Mouse (Mus musculus): ENCODE data around the gene Fam205a4. TPM values are rescaled to one million over a fixed set of nuclear protein-coding genes. Genes with fewer than 3 reads are reported as not detected.
"Not testable (repeated sequence)": the region's sequence is repeated elsewhere in the genome, so short reads cannot be mapped to it uniquely, and the experiment has no call there.

Fam205a4 gene
- polyA plus RNA-seq (2016; fragmentation: Nextera tagmentation; extraction: Ambion mirVana), result 0.05 TPM in 1 of 2 replicates, not detected in the other

DNA sequence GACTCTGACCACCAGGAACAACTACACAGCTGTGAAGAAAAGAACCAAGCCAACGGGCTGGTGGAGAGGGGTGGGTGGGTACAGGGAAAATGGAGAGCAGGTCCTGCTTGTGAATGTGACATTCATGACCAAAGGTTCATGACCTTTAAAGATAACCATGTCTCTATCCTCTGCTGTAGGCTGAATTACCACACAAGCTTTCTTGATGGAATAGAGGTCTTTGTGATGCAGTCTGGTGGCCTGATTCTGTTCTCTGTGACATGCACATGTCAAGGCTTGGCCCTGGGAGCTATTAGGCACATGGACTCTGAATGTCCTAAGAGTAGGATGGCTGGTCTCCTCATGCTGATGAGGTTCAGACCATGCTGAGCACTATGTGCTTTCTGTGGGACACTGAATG, at the start of gene Fam205a4:
Gene Fam205a4 (plus strand): TSS at position 301 of the 400 bp plus-strand sequence.
- H3K4me1 ChIP-seq (replicated peaks); H3K9me3 ChIP-seq; H3K36me3 ChIP-seq; H3K27me3 ChIP-seq (ENCODE audit: insufficient read depth, poor library complexity, severe bottlenecking); DNase-seq (ENCODE audit: low spot score); H3K27ac ChIP-seq; H3K4me3 ChIP-seq: not testable (repeated sequence)
- no CpG with 5 or more reads among the region's 1 CpGs for WGBS

DNA sequence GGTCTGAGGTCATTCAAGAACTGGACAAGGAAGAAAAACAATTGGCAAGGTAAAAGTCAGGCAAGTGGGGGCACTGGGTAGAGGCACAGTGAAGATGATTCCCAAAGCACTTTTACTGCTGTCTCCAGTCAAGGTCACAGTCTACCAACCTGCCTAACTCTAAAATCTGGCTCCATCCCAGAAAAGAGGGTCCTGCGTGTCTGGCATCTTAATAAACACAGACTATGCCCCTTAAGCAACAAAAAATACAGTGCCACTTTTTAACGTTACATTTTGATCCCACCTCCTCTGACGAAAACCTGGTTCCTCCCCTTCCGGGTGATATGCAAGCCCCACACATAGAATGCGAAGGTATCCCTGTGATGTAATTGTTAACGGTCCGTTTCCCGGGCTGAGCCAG, 24.6 kb upstream of the Fam205a4 start, which contains the start of gene Gm20878:
Gene Gm20878 (plus strand): TSS at position 301 of the 400 bp plus-strand sequence.
- WGBS, result no CpG with 5 or more reads among the region's 8 CpGs
- H3K9me3 ChIP-seq; H3K27ac ChIP-seq; H3K36me3 ChIP-seq; H3K4me1 ChIP-seq (replicated peaks); H3K4me3 ChIP-seq; H3K27me3 ChIP-seq (ENCODE audit: insufficient read depth, poor library complexity, severe bottlenecking); DNase-seq (ENCODE audit: low spot score): not testable (repeated sequence)

Other genes starting within 250 kb of the Fam205a4 start
- 171 and 232 TPM in 2 replicates for gene Dctn3, start 242.9 kb upstream of the Fam205a4 start, polyA plus RNA-seq (2016; fragmentation: Nextera tagmentation; extraction: Ambion mirVana)
- 0.36 and 0.88 TPM in 2 replicates for gene Arid3c, start 234.9 kb upstream of the Fam205a4 start, polyA plus RNA-seq (2016; fragmentation: Nextera tagmentation; extraction: Ambion mirVana)
- 22.9 and 24.3 TPM in 2 replicates for gene Galt, start 210.8 kb upstream of the Fam205a4 start, polyA plus RNA-seq (2016; fragmentation: Nextera tagmentation; extraction: Ambion mirVana)
- gene Sigmar1, start 209.9 kb upstream of the Fam205a4 start, polyA plus RNA-seq (2016; fragmentation: Nextera tagmentation; extraction: Ambion mirVana), result 77.4 and 89.4 TPM in 2 replicates
- 51.0 and 86.2 TPM in 2 replicates for gene Ccl27a, start 191.8 kb upstream of the Fam205a4 start, polyA plus RNA-seq (2016; fragmentation: Nextera tagmentation; extraction: Ambion mirVana)
- gene Gm21541, start 62.4 kb upstream of the Fam205a4 start, polyA plus RNA-seq (2016; fragmentation: Nextera tagmentation; extraction: Ambion mirVana), result 0.50 TPM in 1 of 2 replicates, not detected in the other
- gene Gm20878, start 24.5 kb upstream of the Fam205a4 start, polyA plus RNA-seq (2016; fragmentation: Nextera tagmentation; extraction: Ambion mirVana), result 2.3 and 2.8 TPM in 2 replicates
- 0.12 and 0.14 TPM in 2 replicates for gene Gm21093, start 68.7 kb downstream of the Fam205a4 start, polyA plus RNA-seq (2016; fragmentation: Nextera tagmentation; extraction: Ambion mirVana)
- gene Gm3893, start 125.1 kb downstream of the Fam205a4 start, polyA plus RNA-seq (2016; fragmentation: Nextera tagmentation; extraction: Ambion mirVana), result not detected in 2 replicates
- gene Gm13304, start 148.8 kb downstream of the Fam205a4 start, polyA plus RNA-seq (2016; fragmentation: Nextera tagmentation; extraction: Ambion mirVana), result not detected in 2 replicates
- not detected in 2 replicates for gene Gm13306, start 187.4 kb downstream of the Fam205a4 start, polyA plus RNA-seq (2016; fragmentation: Nextera tagmentation; extraction: Ambion mirVana)
- not detected in 2 replicates for gene Gm13305, start 202.5 kb downstream of the Fam205a4 start, polyA plus RNA-seq (2016; fragmentation: Nextera tagmentation; extraction: Ambion mirVana)